Mouse (Mus musculus): ENCODE results near the gene Lilrb4a. TPM values are rescaled to one million over a fixed set of nuclear protein-coding genes. Genes with fewer than 3 reads are reported as not detected.

The Lilrb4a gene
- total RNA-seq (2023) = 100 to 1,000 TPM; 777 to 907 TPM

DNA sequence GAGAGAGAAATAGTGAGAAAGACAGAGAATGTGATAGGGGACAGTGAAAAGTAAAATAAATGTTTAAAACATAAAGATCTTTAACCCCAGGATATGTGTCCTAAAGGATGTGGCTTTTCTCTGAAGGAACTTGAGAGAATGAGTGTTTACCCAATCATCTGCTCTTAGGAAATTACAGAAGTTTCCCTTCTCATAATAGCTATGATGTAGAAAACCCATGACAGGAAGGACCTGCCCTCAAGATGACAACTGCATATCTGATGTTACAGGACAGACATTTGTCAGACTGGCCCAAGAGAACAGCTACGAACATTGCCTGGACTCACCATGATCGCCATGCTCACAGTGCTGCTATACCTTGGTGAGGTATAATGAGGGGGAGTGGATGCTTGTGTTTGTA lies at the start of gene Lilrb4a:
Gene Lilrb4a, plus strand, starts transcription at position 266 of the 400 bp plus-strand sequence.

DNA sequence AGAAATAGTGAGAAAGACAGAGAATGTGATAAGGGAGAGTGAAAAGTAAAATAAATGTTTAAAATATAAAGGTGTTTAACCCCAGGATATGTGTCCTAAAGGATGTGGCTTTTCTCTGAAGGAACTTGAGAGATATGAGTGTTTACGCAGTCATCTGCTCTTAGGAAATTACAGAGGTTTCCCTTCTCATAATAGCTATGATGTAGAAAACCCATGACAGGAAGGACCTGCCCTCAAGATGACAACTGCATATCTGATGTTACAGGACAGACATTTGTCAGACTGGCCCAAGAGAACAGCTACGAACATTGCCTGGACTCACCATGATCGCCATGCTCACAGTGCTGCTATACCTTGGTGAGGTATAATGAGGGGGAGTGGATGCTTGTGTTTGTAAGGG lies 10.4 kb upstream of the Lilrb4a start, which contains the start of the genes Gm49339 and Lilr4b:
Gene Gm49339, plus strand, starts transcription at position 216 of the 400 bp plus-strand sequence.
Gene Lilr4b, plus strand, starts transcription at position 236 of the 400 bp plus-strand sequence.

Other genes starting within 250 kb of the Lilrb4a start
- 100 to 1,000 TPM; 130 to 139 TPM for gene Gm49339, start 10.3 kb upstream of the Lilrb4a start, total RNA-seq (2023)
- gene Lilr4b, start 10.3 kb upstream of the Lilrb4a start, total RNA-seq (2023) = 1,000 to 10,000 TPM; 1,115 to 1,144 TPM
- not detected for gene Fam162b, start 99.6 kb downstream of the Lilrb4a start, total RNA-seq (2023)
- not detected for gene Gprc6a, start 140.5 kb downstream of the Lilrb4a start, total RNA-seq (2023)
- not detected for gene Rfx6, start 186.8 kb downstream of the Lilrb4a start, total RNA-seq (2023)

Data from neutrophil, adult 59 days (primary cell).